Mouse (Mus musculus): ENCODE measurements around the gene Ms4a6d.

Gene Ms4a6d

GRCm38 (mm10) chr19:11604603-11605002, at the start of gene Ms4a6d:
Gene Ms4a6d (minus strand): TSS chr19:11604849.
- no peak for DNase-seq (ENCODE audit: low spot score in 2 of 2)

GRCm38 (mm10) chr19:11649564-11649963, 44.9 kb upstream of the Ms4a6d start:
- no peak for DNase-seq (ENCODE audit: low spot score in 2 of 2)

- no peak for DNase-seq (ENCODE audit: low spot score in 2 of 2)
Measured at GRCm38 (mm10) chr19:11646166-11646565, 41.5 kb upstream of the Ms4a6d start.

GRCm38 (mm10) chr19:11640732-11641131, 36.1 kb upstream of the Ms4a6d start, which contains the start of gene Ms4a3:
Gene Ms4a3 (minus strand): TSS chr19:11640851.
- no peak for DNase-seq (ENCODE audit: low spot score in 2 of 2)

- DNase-seq (ENCODE audit: low spot score in 2 of 2): no peak
Measured at GRCm38 (mm10) chr19:11639038-11639437, 34.4 kb upstream of the Ms4a6d start.

GRCm38 (mm10) chr19:11635572-11635971, 30.9 kb upstream of the Ms4a6d start:
- no peak for DNase-seq (ENCODE audit: low spot score in 2 of 2)

- DNase-seq (ENCODE audit: low spot score in 2 of 2): no peak
Measured at GRCm38 (mm10) chr19:11634330-11634729, 29.7 kb upstream of the Ms4a6d start.

- no peak for DNase-seq (ENCODE audit: low spot score in 2 of 2)
Measured at GRCm38 (mm10) chr19:11633732-11634131, 29.1 kb upstream of the Ms4a6d start.

GRCm38 (mm10) chr19:11625231-11625630, 20.6 kb upstream of the Ms4a6d start:
- no peak for DNase-seq (ENCODE audit: low spot score in 2 of 2)

- no peak for DNase-seq (ENCODE audit: low spot score in 2 of 2)
Measured at GRCm38 (mm10) chr19:11624800-11625199, 20.2 kb upstream of the Ms4a6d start.

GRCm38 (mm10) chr19:11623551-11623950, 18.9 kb upstream of the Ms4a6d start, which contains the start of gene Ms4a2:
Gene Ms4a2 (minus strand): TSS chr19:11623719.
- DNase-seq (ENCODE audit: low spot score in 2 of 2): no peak

- no peak for DNase-seq (ENCODE audit: low spot score in 2 of 2)
Measured at GRCm38 (mm10) chr19:11617983-11618382, 13.3 kb upstream of the Ms4a6d start.

GRCm38 (mm10) chr19:11614805-11615204, 10.2 kb upstream of the Ms4a6d start:
- no peak for DNase-seq (ENCODE audit: low spot score in 2 of 2)

GRCm38 (mm10) chr19:11613776-11614443, 9.3 kb upstream of the Ms4a6d start:
- no peak for DNase-seq (ENCODE audit: low spot score in 2 of 2)

- DNase-seq (ENCODE audit: low spot score in 2 of 2): no peak
Measured at GRCm38 (mm10) chr19:11613084-11613483, 8.4 kb upstream of the Ms4a6d start.

- DNase-seq (ENCODE audit: low spot score in 2 of 2): no peak
Measured at GRCm38 (mm10) chr19:11612293-11612692, 7.6 kb upstream of the Ms4a6d start.

GRCm38 (mm10) chr19:11611541-11611945, 6.9 kb upstream of the Ms4a6d start:
- peak in 1 of 2 experiments; percentile 18 for DNase-seq (ENCODE audit: low spot score in 2 of 2)

- DNase-seq (ENCODE audit: low spot score in 2 of 2): peak in 1 of 2 experiments; percentile 51
Measured at GRCm38 (mm10) chr19:11608172-11608571, 3.5 kb upstream of the Ms4a6d start.

GRCm38 (mm10) chr19:11602026-11602425, 2.6 kb downstream of the Ms4a6d start:
- peak; percentile 38 to 65 for DNase-seq (ENCODE audit: low spot score in 2 of 2)

- no peak for DNase-seq (ENCODE audit: low spot score in 2 of 2)
Measured at GRCm38 (mm10) chr19:11601349-11601748, 3.3 kb downstream of the Ms4a6d start.

GRCm38 (mm10) chr19:11589891-11590449, 14.7 kb downstream of the Ms4a6d start:
- DNase-seq (ENCODE audit: low spot score in 2 of 2): no peak

- peak; percentile 40 to 47 for DNase-seq (ENCODE audit: low spot score in 2 of 2)
Measured at GRCm38 (mm10) chr19:11589205-11589604, 15.4 kb downstream of the Ms4a6d start.

- no peak for DNase-seq (ENCODE audit: low spot score in 2 of 2)
Measured at GRCm38 (mm10) chr19:11574965-11575364, 29.7 kb downstream of the Ms4a6d start.

All from natural killer cell, adult 2 months (primary cell).